8 mouse cellular contexts compared by ENCODE assay signal in genomic region chrX:36901655-36902054, GRCm38 (mm10). TPM values are rescaled to one million over a fixed set of nuclear protein-coding genes. Genes with fewer than 3 reads are reported as not detected.
DNase-seq lines count a peak whose midpoint lies in the region; ATAC-seq and TF ChIP-seq lines count a peak whose summit lies in the region.

No protein-coding gene starts in this region.

- H3K9ac ChIP-seq in lung, embryonic 14.5 days, result peak overlapping the region; percentile 60; the same call in 1 of the 2 replicates
- peak overlapping the region; percentile 73; the same call in 1 of the 2 replicates for H3K9ac ChIP-seq in embryonic facial prominence, embryonic 14.5 days (ENCODE audit: low read depth, low read length)
- peak overlapping the region; percentile 74; the same call in 1 of the 2 replicates for H3K9ac ChIP-seq in intestine, embryonic 16.5 days (ENCODE audit: low read depth, low read length)
- peak overlapping the region; percentile 81 for H3K9ac ChIP-seq in neural tube, embryonic 13.5 days

- WGBS in lung, embryonic 14.5 days, result 22% methylated on average over 3 of the region's 3 CpGs
- WGBS in embryonic facial prominence, embryonic 14.5 days, result 41% methylated on average over 3 of the region's 3 CpGs
- WGBS in intestine, embryonic 16.5 days, result 29% methylated on average over 3 of the region's 3 CpGs
- WGBS in neural tube, embryonic 13.5 days, result 21% methylated on average over 3 of the region's 3 CpGs

- peak overlapping the region; percentile 54 for H3K4me3 ChIP-seq in lung, embryonic 14.5 days (ENCODE audit: low read depth, low read length)
- peak overlapping the region; percentile 51 for H3K4me3 ChIP-seq in embryonic facial prominence, embryonic 14.5 days (ENCODE audit: low read depth, low read length)
- peak overlapping the region; percentile 61 for H3K4me3 ChIP-seq in intestine, embryonic 16.5 days (ENCODE audit: low read length)
- H3K4me3 ChIP-seq in neural tube, embryonic 13.5 days, result peak overlapping the region; percentile 56

- no peaks in the 10 kb centered on the region for H3K27me3 ChIP-seq in lung, embryonic 14.5 days (ENCODE audit: insufficient read depth, low read length)
- H3K27me3 ChIP-seq in embryonic facial prominence, embryonic 14.5 days (replicated peaks; ENCODE audit: control insufficient read depth, insufficient read depth, low read length), result no peaks in the 10 kb centered on the region
- H3K27me3 ChIP-seq in intestine, embryonic 16.5 days (replicated peaks; ENCODE audit: control insufficient read depth, insufficient read depth, low read length), result no peaks in the 10 kb centered on the region
- H3K27me3 ChIP-seq in neural tube, embryonic 13.5 days, result no peaks in the 10 kb centered on the region

- DNase-seq in lung, embryonic 14.5 days, result no peak
- no peak for DNase-seq in lung, postnatal 4 days
- DNase-seq in embryonic facial prominence, embryonic 14.5 days (ENCODE audit: low spot score), result no peak
- no peak for DNase-seq in right cerebral cortex, adult 18-20 months
- no peak for DNase-seq in embryo, embryonic 10.5 days (ENCODE audit: low spot score)
- no peak for DNase-seq in retina, postnatal 1 day

- no peak overlapping the region for H3K27ac ChIP-seq in lung, embryonic 14.5 days (ENCODE audit: low read depth)
- no peak overlapping the region for H3K27ac ChIP-seq in embryonic facial prominence, embryonic 14.5 days (replicated peaks; ENCODE audit: low read depth, low read length)
- H3K27ac ChIP-seq in intestine, embryonic 16.5 days (ENCODE audit: low read length), result no peak overlapping the region
- peak overlapping the region; percentile 88 for H3K27ac ChIP-seq in neural tube, embryonic 13.5 days (replicated peaks)

- no peak for ATAC-seq in lung, embryonic 14.5 days (ENCODE audit: insufficient read depth)
- ATAC-seq in embryonic facial prominence, embryonic 14.5 days (ENCODE audit: low read depth), result no peak
- no peak for ATAC-seq in intestine, embryonic 16.5 days
- ATAC-seq in neural tube, embryonic 13.5 days (ENCODE audit: low read depth), result no peak

- H3K36me3 ChIP-seq in lung, embryonic 14.5 days (ENCODE audit: insufficient read depth), result no peaks in the 10 kb centered on the region
- no peaks in the 10 kb centered on the region for H3K36me3 ChIP-seq in embryonic facial prominence, embryonic 14.5 days (ENCODE audit: control insufficient read depth, insufficient read depth, low read length)
- no peaks in the 10 kb centered on the region for H3K36me3 ChIP-seq in intestine, embryonic 16.5 days (ENCODE audit: control insufficient read depth, insufficient read depth, low read length)
- H3K36me3 ChIP-seq in neural tube, embryonic 13.5 days, result no peaks in the 10 kb centered on the region

- H3K4me1 ChIP-seq in lung, embryonic 14.5 days (ENCODE audit: insufficient read depth), result no peaks in the 10 kb centered on the region
- H3K4me1 ChIP-seq in embryonic facial prominence, embryonic 14.5 days (ENCODE audit: control insufficient read depth, insufficient read depth, low read length), result no peaks in the 10 kb centered on the region
- no peaks in the 10 kb centered on the region for H3K4me1 ChIP-seq in intestine, embryonic 16.5 days (ENCODE audit: control insufficient read depth, insufficient read depth, low read length)
- 0 out of 2 replicates have a peak, but pooled peaks cover 11% of the 10 kb centered on the region for H3K4me1 ChIP-seq in neural tube, embryonic 13.5 days (replicated peaks)

- peak overlapping the region; percentile 70 for H3K4me2 ChIP-seq in lung, embryonic 14.5 days
- peak overlapping the region; percentile 67 for H3K4me2 ChIP-seq in embryonic facial prominence, embryonic 14.5 days (ENCODE audit: low read depth, low read length)
- peak overlapping the region; percentile 60 for H3K4me2 ChIP-seq in intestine, embryonic 16.5 days (ENCODE audit: low read depth, low read length)
- peak overlapping the region; percentile 55 for H3K4me2 ChIP-seq in neural tube, embryonic 13.5 days

- no peaks in the 10 kb centered on the region for H3K9me3 ChIP-seq in lung, embryonic 14.5 days (ENCODE audit: low read depth, low read length)
- no peaks in the 10 kb centered on the region for H3K9me3 ChIP-seq in embryonic facial prominence, embryonic 14.5 days (ENCODE audit: control insufficient read depth, low read length)
- H3K9me3 ChIP-seq in intestine, embryonic 16.5 days (ENCODE audit: control insufficient read depth, low read length), result no peaks in the 10 kb centered on the region
- no peaks in the 10 kb centered on the region for H3K9me3 ChIP-seq in neural tube, embryonic 13.5 days

- no peak for TF ChIP-seq CTCF in lung, embryonic 14.5 days (IDR thresholded peaks at IDR 0.05; ENCODE audit: low read depth)

RNA-seq across cellular contexts. Expression of gene Nkrf, which starts 1.0 kb away (rescaled TPM):
- polyA plus RNA-seq in lung, embryonic 14.5 days (2014; fragmentation: Nextera tagmentation; extraction: Ambion mirVana), result 2.8 and 2.9 TPM in 2 replicates
- polyA plus RNA-seq in embryonic facial prominence, embryonic 14.5 days (2014; fragmentation: Nextera tagmentation; extraction: Ambion mirVana), result 2.6 and 2.7 TPM in 2 replicates
- 1.4 and 1.5 TPM in 2 replicates for polyA plus RNA-seq in intestine, embryonic 16.5 days (2015; fragmentation: Nextera tagmentation; extraction: Ambion mirVana)
- polyA plus RNA-seq in neural tube, embryonic 13.5 days (2015; fragmentation: Nextera tagmentation; extraction: Ambion mirVana), result 13.6 and 15.5 TPM in 2 replicates

RNA-seq across cellular contexts. Expression of gene C330007P06Rik, which starts 27.7 kb away (rescaled TPM):
- 37.9 and 39.2 TPM in 2 replicates for polyA plus RNA-seq in lung, embryonic 14.5 days (2014; fragmentation: Nextera tagmentation; extraction: Ambion mirVana)
- polyA plus RNA-seq in embryonic facial prominence, embryonic 14.5 days (2014; fragmentation: Nextera tagmentation; extraction: Ambion mirVana), result 31.9 and 33.9 TPM in 2 replicates
- polyA plus RNA-seq in intestine, embryonic 16.5 days (2015; fragmentation: Nextera tagmentation; extraction: Ambion mirVana), result 24.9 and 25.5 TPM in 2 replicates
- polyA plus RNA-seq in neural tube, embryonic 13.5 days (2015; fragmentation: Nextera tagmentation; extraction: Ambion mirVana), result 23.9 and 29.0 TPM in 2 replicates

RNA-seq across cellular contexts. Expression of gene Ube2a, which starts 28.0 kb away (rescaled TPM):
- 134 and 140 TPM in 2 replicates for polyA plus RNA-seq in lung, embryonic 14.5 days (2014; fragmentation: Nextera tagmentation; extraction: Ambion mirVana)
- 124 and 125 TPM in 2 replicates for polyA plus RNA-seq in embryonic facial prominence, embryonic 14.5 days (2014; fragmentation: Nextera tagmentation; extraction: Ambion mirVana)
- 105 and 108 TPM in 2 replicates for polyA plus RNA-seq in intestine, embryonic 16.5 days (2015; fragmentation: Nextera tagmentation; extraction: Ambion mirVana)
- 129 and 135 TPM in 2 replicates for polyA plus RNA-seq in neural tube, embryonic 13.5 days (2015; fragmentation: Nextera tagmentation; extraction: Ambion mirVana)
